Mouse (Mus musculus) regulatory T cell (primary cell): ENCODE measurements at regions not wholly inside any gene's neighbourhood (a gene's known extent, or its start where the extent isn't known, plus 50 kb on each side); places are given as distances from the start of the nearest gene placed in this dataset.

Experiments used
- in situ Hi-C: fragments of 300-600 bp; cut with MboI, MseI; formaldehyde crosslinking; loops from one replicate; pipeline ENCODE4 v1.15.1; 2025; ENCODE audit warnings: high pct_unique_total_duplicates

GRCm38 (mm10) chr14:99516703-99517102, 218.2 kb downstream of the Klf5 start:
- in situ Hi-C loops: no loop called here

GRCm38 (mm10) chr14:99520343-99520742, 221.9 kb downstream of the Klf5 start:
- in situ Hi-C loops: no loop called here

- in situ Hi-C loops: no loop called here
These were observed 223.5 kb downstream of the Klf5 start for GRCm38 (mm10) chr14:99521954-99522523.

- in situ Hi-C loops: no loop called here
These were observed 237.3 kb downstream of the Klf5 start for GRCm38 (mm10) chr14:99535781-99536180.

- in situ Hi-C loops: no loop called here
These were observed 238.8 kb downstream of the Klf5 start for GRCm38 (mm10) chr14:99537286-99537685.

GRCm38 (mm10) chr14:99541716-99542115, 243.2 kb downstream of the Klf5 start:
- in situ Hi-C loops: loop anchor here (10.0 kb wide), 1 partner anchor 1303 kb away; no protein-coding TSS in a partner anchor

GRCm38 (mm10) chr14:99547931-99548330, 249.4 kb downstream of the Klf5 start:
- in situ Hi-C loops: loop anchor here (10.0 kb wide), 1 partner anchor 1297 kb away; no protein-coding TSS in a partner anchor

GRCm38 (mm10) chr14:99548363-99549248, 250.1 kb downstream of the Klf5 start:
- in situ Hi-C loops: loop anchor here (10.0 kb wide), 1 partner anchor 1296 kb away; no protein-coding TSS in a partner anchor

- in situ Hi-C loops: no loop called here
These were observed 265.5 kb downstream of the Klf5 start for GRCm38 (mm10) chr14:99564024-99564423.

GRCm38 (mm10) chr14:99574146-99574545, 275.7 kb downstream of the Klf5 start:
- in situ Hi-C loops: no loop called here

GRCm38 (mm10) chr14:99578665-99579064, 280.2 kb downstream of the Klf5 start:
- in situ Hi-C loops: no loop called here

GRCm38 (mm10) chr14:99579271-99579759, 280.8 kb downstream of the Klf5 start:
- in situ Hi-C loops: no loop called here

GRCm38 (mm10) chr14:99579765-99580266, 281.3 kb downstream of the Klf5 start:
- in situ Hi-C loops: no loop called here

GRCm38 (mm10) chr14:99584144-99584543, 285.7 kb downstream of the Klf5 start:
- in situ Hi-C loops: no loop called here

- in situ Hi-C loops: no loop called here
These were observed 287.5 kb downstream of the Klf5 start for GRCm38 (mm10) chr14:99586029-99586428.

GRCm38 (mm10) chr14:99590854-99591470, 292.5 kb downstream of the Klf5 start:
- in situ Hi-C loops: no loop called here

GRCm38 (mm10) chr14:99592922-99593321, 294.4 kb downstream of the Klf5 start:
- in situ Hi-C loops: no loop called here

- in situ Hi-C loops: no loop called here
These were observed 295.4 kb downstream of the Klf5 start for GRCm38 (mm10) chr14:99593864-99594263.

- in situ Hi-C loops: no loop called here
These were observed 303.4 kb downstream of the Klf5 start for GRCm38 (mm10) chr14:99601900-99602299.

- in situ Hi-C loops: no loop called here
These were observed 304.8 kb downstream of the Klf5 start for GRCm38 (mm10) chr14:99603257-99603656.

- in situ Hi-C loops: no loop called here
These were observed 307.0 kb downstream of the Klf5 start for GRCm38 (mm10) chr14:99605351-99606100.
